Mouse (Mus musculus): ENCODE results near the gene Pno1. TPM values are rescaled to one million over a fixed set of nuclear protein-coding genes. Genes with fewer than 3 reads are reported as not detected.

Gene Pno1
- 14.0 and 14.7 TPM in 2 replicates for polyA plus RNA-seq (2012; rRNA removed)

DNA sequence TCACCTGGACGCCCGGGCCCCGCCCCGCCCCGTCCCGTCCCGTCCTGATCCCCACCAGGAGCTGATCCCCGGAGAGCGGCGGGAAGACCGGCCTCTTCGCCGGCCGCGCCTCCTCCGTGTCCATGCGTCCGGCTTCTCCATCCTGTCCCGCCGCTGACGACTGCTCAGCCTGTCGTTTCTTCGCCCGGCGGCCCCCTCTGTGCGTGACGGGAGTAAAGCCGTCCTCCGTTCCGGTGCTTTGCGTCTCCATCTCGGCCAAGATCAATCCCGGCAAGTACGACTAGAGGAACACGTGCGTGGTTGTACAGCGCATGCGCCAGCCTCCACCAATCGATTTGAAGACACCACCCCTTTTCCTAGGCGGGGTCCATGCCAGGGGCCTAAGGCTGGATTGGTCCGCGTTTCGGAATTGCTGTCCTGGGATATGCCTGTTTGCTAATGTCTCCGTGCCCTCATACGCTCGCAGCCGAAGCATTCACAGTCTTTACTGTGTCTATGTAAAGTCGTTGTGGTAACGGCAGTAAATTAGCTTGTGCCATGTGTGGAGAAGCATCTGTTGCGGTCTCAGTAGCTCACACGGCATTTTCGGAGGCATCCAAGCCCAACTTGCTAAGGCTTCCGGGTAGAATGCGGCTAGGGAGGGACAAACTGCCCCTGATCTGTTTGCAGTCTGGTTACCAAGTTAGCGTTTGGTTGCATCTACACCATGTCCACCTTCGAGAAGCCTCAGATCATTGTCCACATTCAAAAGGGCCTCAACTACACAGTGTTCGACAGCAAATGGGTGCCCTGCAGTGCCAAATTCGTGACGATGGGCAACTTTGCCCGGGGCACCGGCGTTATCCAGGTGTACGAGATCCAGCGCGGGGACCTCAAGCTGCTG lies at the start of gene Pno1:
Gene Pno1, minus strand, starts transcription at position 311 of the 883 bp plus-strand sequence.

DNA sequence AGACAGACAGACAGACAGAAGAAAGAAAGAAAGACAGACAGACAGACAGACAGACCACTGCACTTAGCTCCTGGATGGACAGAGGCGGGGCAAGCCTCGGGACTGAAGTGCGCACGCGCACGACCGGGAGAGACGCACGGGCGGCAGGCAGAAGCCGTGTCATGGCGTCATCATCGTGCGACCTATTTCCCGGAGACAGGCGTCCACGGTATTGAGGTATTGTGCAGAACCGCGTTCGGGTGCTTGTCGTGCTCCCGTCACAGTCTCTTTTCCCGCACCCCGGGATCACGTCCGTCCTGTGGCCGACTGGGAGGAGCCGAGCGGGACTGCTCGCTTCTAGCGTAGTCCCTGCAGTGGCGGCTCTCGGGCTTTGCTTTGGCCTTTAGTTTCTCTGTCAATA lies 46.1 kb upstream of the Pno1 start, which contains the start of gene C1d:
Gene C1d, plus strand, starts transcription at position 137 of the 400 bp plus-strand sequence.

DNA sequence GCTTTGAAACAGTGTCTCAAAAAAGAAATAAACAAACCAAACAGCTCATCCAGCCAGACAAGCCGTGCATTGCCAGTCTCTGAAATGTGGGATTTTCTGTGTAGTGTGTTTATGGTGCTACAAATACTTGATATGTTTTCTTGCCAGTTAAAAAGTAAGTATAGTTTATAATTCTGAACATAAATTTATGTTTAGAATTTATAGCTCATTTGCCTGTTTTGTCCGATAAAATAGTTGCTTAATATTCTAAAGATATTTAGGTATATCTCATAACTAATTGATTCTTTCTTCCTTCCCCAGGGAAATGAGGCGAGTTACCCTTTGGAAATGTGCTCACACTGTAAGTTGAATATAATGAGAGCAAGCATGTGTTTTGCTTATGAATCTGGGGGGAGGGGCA lies 29.6 kb downstream of the Pno1 start, which contains the start of gene Wdr92:
Gene Wdr92, plus strand, starts transcription at position 301 of the 400 bp plus-strand sequence.

DNA sequence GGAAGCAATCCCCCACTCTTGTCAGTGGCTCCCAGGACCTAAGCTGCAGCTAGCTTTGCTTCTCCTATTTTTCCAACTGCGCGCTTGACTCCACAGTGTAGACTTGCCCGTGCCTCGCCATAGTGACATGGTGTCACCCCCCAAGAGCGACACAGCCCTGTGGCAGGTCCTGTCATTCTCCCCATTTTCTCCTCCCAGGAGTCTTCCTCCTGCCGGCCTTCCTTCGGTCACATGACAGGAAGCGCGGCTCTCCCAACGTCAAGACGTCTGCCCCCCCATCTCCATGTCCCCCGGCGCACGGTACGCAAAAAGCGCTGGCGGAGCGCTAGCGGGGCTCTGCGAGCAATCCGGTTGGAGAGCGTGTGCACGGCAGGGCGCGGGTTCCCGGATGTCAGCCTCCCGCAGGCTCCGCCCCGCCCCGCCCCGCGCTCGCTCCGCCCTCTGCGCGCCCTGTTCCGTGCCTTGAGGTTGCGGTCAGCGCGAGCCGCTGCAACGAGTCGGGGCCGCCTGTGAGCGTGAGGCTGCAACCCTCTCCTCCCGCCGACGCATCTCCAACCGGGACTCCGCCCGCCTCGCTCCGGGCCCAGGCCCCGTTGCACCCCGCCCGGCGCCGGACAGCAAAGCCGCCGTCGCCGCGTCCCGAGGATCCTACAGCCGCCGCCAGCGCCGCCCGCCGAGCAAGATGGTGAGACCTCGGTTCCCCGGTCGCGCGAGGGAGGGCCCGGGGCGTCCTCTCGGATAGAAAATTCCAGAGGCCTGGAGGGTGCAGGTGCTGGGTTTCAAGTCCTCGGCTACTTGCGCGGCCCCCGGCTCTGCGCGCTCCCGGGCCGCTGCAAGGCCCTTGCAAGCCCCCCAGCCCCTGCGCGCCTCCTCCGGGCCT lies 52.3 kb downstream of the Pno1 start, which contains the start of gene Ppp3r1:
Gene Ppp3r1, plus strand, starts transcription at position 406 of the 880 bp plus-strand sequence.

Other genes starting within 250 kb of the Pno1 start
- 219 and 220 TPM in 2 replicates for gene Cnrip1, start 160.0 kb downstream of the Pno1 start, polyA plus RNA-seq (2012; rRNA removed)
- 4.1 and 4.4 TPM in 2 replicates for gene Plek, start 159.2 kb downstream of the Pno1 start, polyA plus RNA-seq (2012; rRNA removed)
- 154 TPM in 2 replicates for gene Ppp3r1, start 52.3 kb downstream of the Pno1 start, polyA plus RNA-seq (2012; rRNA removed)
- 9.3 and 10.4 TPM in 2 replicates for gene Wdr92, start 29.5 kb downstream of the Pno1 start, polyA plus RNA-seq (2012; rRNA removed)
- gene C1d, start 46.0 kb upstream of the Pno1 start, polyA plus RNA-seq (2012; rRNA removed), result 96.4 and 101 TPM in 2 replicates